Mouse (Mus musculus) midbrain, embryonic 12.5 days (tissue): Measurements from ENCODE around the gene Epor. TPM values are rescaled to one million over a fixed set of nuclear protein-coding genes. Genes with fewer than 3 reads are reported as not detected.

ENCODE experiments used
- ATAC-seq: fragments of 200-750 bp; cut with Nextera tagmentation; 2 replicates; pipeline ENCODE4 v1.8.0; 2017; ENCODE audit warnings: low read depth, moderate TSS enrichment, moderate library complexity; ENCODE audit not compliant: low FRiP score
- H3K27ac ChIP-seq: fragments of 300-500 bp; sonication (generic); replicated peaks from 2 replicates; pipeline ENCODE4 v1.5.1; 2016; ENCODE audit warnings: mild to moderate bottlenecking
- H3K27me3 ChIP-seq: fragments of 300-500 bp; sonication (generic); 2 replicates; pipeline ENCODE4 v1.6.1; 2016; ENCODE audit warnings: mild to moderate bottlenecking
- H3K36me3 ChIP-seq: fragments of 300-500 bp; sonication (generic); 2 replicates; pipeline ENCODE4 v1.6.1; 2016
- H3K4me1 ChIP-seq: fragments of 300-500 bp; sonication (generic); 2 replicates; pipeline ENCODE4 v1.6.1; 2016
- H3K4me2 ChIP-seq: fragments of 300-500 bp; sonication (generic); replicated peaks from 2 replicates; pipeline ENCODE4 v1.6.1; 2016; ENCODE audit warnings: mild to moderate bottlenecking, moderate library complexity
- H3K4me3 ChIP-seq: fragments of 300-500 bp; sonication (generic); 2 replicates; pipeline ENCODE4 v1.5.1; 2016; ENCODE audit warnings: mild to moderate bottlenecking
- H3K9ac ChIP-seq: fragments of 300-500 bp; sonication (generic); replicated peaks from 2 replicates; pipeline ENCODE4 v1.6.1; 2016; ENCODE audit warnings: mild to moderate bottlenecking, moderate library complexity
- H3K9me3 ChIP-seq: fragments of 300-500 bp; sonication (generic); 2 replicates; pipeline ENCODE4 v1.6.1; 2016; ENCODE audit warnings: mild to moderate bottlenecking
- WGBS: fragments of 180-500 bp; shearing (Covaris S2); methylation state at CpG from one replicate; pipeline ENCODE4 v1.1.7; 2016; 5-methylcytosine and 5-hydroxymethylcytosine counted together
- polyA plus RNA-seq: library from polyadenylated mRNA; unstranded; fragments of >200 nt; fragmentation: Nextera tagmentation; extraction: Ambion mirVana; gene quantifications from 2 replicates; pipeline ENCODE4 v1.2.1, GENCODE M21; 2016

Gene Epor
- polyA plus RNA-seq, 1 experiment from 2014 or later, result 3.0 TPM

DNA sequence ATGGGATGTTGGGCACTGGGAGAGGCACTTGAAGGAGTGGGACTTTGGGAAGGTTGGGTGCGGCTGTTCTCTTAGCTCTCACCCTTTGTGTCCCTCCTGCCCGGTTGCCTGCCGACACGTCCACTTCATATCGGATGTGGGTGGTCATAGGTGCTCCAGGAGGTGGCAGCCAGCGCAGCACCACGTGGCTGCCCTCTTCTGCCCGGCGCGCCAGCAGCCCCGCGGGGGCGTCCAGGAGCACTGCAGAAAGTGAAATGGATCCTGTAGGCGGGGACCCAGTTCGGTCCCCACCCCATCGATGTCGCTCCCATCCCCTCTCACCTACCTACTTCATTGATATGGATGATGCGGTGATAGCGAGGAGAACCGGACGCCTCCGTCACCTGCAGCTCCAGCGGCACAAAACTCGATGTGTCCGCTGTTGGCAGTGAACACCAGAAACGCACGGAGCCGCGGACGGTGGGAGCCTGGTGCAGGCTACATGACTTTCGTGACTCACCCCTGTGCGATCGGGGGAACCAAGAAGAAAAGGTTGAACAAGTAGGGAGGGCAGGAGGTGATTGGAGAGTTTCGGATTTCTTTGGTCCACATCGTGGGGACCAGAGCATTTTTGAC is 1.8 kb downstream of the Epor start:
- Histone ChIP-seq H3K9ac (no peak overlapping the region; the same call in 1 of the 2 replicates), H3K9me3 (no peaks in the 10 kb centered on the region), H3K27ac (no peak overlapping the region), H3K4me2 (peak overlapping the region; percentile 63), H3K4me1 (peaks cover 31% of the 10 kb centered on the region), H3K36me3 (no peaks in the 10 kb centered on the region), H3K27me3 (peaks cover 59% of the 10 kb centered on the region), H3K4me3 (peak overlapping the region; percentile 39)
- no peak for ATAC-seq
- WGBS, result 1% methylated on average over 35 of the region's 35 CpGs

DNA sequence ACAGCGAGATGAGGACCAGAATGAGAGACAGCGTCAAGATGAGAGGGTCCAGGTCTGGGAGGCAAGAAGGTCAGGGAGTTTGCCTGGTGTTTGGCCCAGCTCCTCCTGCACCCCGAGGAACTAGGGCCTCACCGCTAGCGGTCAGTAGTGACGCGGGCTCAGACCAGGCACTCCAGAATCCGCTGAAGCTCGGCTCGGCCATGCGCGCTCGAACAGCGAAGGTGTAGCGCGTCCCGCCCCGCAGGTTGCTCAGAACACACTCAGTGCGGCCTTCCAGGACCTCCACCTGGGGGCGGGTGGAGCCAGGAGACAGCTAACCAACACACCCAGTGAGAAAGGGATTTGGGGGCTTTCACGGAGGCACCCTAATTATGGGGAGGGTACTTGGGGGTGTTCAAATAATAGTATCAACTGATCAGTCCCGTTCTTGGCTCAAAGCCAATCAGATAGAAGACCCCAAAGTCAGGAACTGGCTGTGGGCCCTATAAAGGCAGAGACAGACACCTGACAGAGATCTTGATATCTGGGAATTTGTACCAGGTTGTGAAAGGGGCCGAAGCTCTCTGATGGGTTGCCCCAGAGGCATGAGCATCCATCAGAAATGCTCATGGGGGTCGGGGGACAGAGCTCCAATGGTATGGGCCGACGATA is 2.6 kb downstream of the Epor start:
- no peaks in the 10 kb centered on the region for H3K9me3 ChIP-seq
- H3K4me2 ChIP-seq, result no peak overlapping the region
- H3K27me3 ChIP-seq, result peaks cover 55% of the 10 kb centered on the region
- H3K4me1 ChIP-seq, result peaks cover 34% of the 10 kb centered on the region
- H3K27ac ChIP-seq, result no peak overlapping the region
- peak overlapping the region; percentile 39; the same call in 1 of the 2 replicates for H3K4me3 ChIP-seq
- WGBS, result 8% methylated on average over 26 of the region's 26 CpGs
- ATAC-seq, result no peak
- H3K36me3 ChIP-seq, result no peaks in the 10 kb centered on the region
- H3K9ac ChIP-seq, result 0 out of 2 replicates have a peak overlapping the region, but pooled peaks have one; percentile 6

DNA sequence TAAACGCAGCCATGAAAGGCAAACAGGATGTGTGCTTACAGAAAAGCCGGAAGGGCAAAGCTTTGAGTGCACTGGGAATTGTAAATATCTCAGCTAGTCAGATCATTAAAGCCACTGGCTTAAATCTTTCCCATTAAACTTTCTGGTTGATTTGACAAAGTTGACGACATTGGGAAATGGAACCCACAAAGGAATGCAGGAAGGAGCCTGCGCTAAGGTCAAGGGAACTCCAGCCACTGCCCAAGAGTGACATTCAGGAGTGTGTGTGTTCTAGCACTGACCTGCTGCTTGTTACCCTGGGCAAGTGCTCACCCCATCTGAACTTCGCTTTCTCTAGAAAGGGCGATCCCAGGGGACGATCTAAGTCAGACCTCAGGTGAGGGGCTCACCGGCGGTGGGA is 3.2 kb downstream of the Epor start:
- Histone ChIP-seq H3K9ac (no peak overlapping the region), H3K9me3 (no peaks in the 10 kb centered on the region), H3K4me3 (no peak overlapping the region), H3K27ac (no peak overlapping the region), H3K36me3 (no peaks in the 10 kb centered on the region), H3K4me2 (no peak overlapping the region), H3K27me3 (peaks cover 55% of the 10 kb centered on the region), H3K4me1 (peaks cover 34% of the 10 kb centered on the region)
- WGBS, result 51% methylated on average over 9 of the region's 9 CpGs
- ATAC-seq, result no peak

DNA sequence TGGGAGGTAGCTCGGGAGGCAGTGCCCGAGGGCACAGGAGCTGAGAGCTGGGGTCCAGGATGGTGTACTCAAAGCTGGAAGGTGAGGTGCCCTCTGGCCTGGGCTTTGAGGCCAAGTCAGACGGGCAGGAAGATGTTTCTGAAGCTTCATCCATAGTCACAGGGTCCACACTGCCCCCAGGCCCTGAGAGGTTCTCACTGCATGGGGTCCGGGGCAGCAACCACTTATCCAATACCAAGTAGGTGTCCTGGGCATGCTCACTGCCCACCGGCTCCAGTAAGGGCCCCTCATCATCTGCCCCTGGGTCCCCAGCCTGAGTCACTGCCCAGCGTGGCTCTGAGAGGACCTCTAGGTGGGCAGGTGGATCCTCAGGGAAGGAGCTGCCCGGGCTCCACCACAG is 4.1 kb downstream of the Epor start:
- Histone ChIP-seq H3K27me3 (peaks cover 55% of the 10 kb centered on the region), H3K27ac (no peak overlapping the region), H3K4me1 (peaks cover 38% of the 10 kb centered on the region), H3K36me3 (no peaks in the 10 kb centered on the region), H3K9me3 (no peaks in the 10 kb centered on the region), H3K4me3 (no peak overlapping the region), H3K4me2 (no peak overlapping the region), H3K9ac (no peak overlapping the region)
- no peak for ATAC-seq
- 96% methylated on average over 7 of the region's 7 CpGs for WGBS

DNA sequence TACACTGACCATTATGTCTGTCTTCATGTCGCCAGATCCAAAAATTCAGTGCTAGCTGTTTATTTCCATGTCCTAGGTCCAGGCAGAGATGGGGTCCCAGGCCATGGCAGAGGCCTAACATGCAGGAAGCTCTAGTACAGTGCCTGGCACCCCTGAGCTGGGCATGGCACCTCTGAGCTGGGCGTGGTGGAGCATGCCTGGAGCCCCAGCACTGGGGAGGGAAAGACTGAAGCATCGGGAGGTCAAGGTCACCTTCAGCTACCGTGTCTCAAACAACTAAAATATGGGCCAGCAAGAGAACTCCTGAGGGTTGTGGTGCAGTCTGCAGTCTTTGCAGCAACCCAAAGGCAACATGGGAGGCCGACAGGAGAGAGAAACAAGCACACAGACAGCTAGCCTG is 4.9 kb downstream of the Epor start:
- no peak for ATAC-seq
- Histone ChIP-seq H3K4me3 (no peak overlapping the region), H3K9me3 (no peaks in the 10 kb centered on the region), H3K4me2 (no peak overlapping the region), H3K27ac (no peak overlapping the region), H3K27me3 (peaks cover 46% of the 10 kb centered on the region), H3K36me3 (no peaks in the 10 kb centered on the region), H3K4me1 (peaks cover 43% of the 10 kb centered on the region), H3K9ac (no peak overlapping the region)
- 91% methylated on average over 5 of the region's 5 CpGs for WGBS

DNA sequence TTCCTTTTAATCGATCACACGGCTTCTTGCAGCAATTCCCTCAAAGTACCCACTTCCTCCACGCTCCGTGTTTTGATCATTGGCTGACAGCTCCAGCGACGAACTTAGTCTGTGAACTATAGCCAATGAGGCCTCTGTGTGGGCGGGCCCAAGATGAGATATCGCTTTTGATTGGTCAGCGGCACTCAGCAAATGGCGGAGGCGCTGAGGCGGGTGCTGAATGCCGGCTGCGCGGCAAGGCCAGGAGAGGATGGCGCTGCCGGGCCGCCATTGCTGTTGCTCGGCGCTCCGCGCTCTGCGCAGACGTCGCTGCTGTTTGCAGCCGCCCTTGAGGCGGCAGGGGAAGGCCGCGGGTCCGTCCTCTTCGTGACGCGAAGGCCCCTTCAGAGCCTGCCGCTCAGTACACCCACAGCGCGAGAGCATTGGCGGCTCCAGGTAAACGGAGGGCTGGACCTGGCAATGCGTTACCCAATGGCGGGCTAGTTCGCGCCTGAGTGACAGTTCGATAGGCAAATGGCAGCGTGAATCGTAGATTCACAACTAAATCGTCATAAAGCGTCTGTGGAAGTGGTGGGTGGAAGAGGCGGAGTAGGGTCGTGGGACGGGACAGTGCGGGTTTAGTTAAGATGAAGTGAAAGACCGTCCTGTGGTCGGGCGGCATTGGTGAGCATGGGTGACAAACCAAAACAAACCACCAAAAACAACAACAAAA is 7.6 kb downstream of the Epor start, which contains the start of gene Swsap1:
Swsap1 (plus strand) TSS at position 186 of the 712 bp plus-strand sequence.
- H3K4me1 ChIP-seq, result peaks cover 24% of the 10 kb centered on the region
- H3K27me3 ChIP-seq, result peaks cover 19% of the 10 kb centered on the region
- peak; percentile 99 for ATAC-seq
- H3K27ac ChIP-seq, result peak within 1 kb of the TSS; percentile 93
- H3K4me2 ChIP-seq, result peak within 1 kb of the TSS; percentile 65
- under 1% methylated on average over 50 of the region's 54 CpGs for WGBS
- H3K9ac ChIP-seq, result peak within 1 kb of the TSS; percentile 81
- no peaks in the 10 kb centered on the region for H3K9me3 ChIP-seq
- peak within 1 kb of the TSS; percentile 74 for H3K4me3 ChIP-seq
- H3K36me3 ChIP-seq, result no peaks in the 10 kb centered on the region

DNA sequence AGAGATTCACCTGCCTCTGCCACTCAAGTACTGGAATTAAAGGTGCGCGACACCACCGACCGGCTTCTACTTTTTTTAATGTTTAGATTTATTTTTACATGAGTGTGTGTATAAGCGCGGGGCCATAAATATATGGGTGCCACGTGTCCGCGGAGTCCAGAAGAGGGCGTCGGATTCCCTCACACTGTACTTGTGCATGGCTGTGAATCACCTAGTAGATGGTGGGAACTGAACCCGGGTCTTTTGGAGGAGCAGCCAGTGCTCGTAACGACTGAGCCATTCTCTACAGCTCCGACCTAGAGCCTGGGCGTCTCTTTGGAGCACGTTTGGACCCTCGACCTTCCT is 8.1 kb downstream of the Epor start:
- Histone ChIP-seq H3K9ac (peak overlapping the region; percentile 25; the same call in 1 of the 2 replicates), H3K4me1 (peaks cover 21% of the 10 kb centered on the region), H3K4me3 (peak overlapping the region; percentile 74), H3K27ac (peak overlapping the region; percentile 76), H3K4me2 (peak overlapping the region; percentile 65), H3K9me3 (no peaks in the 10 kb centered on the region), H3K36me3 (no peaks in the 10 kb centered on the region), H3K27me3 (peaks cover 14% of the 10 kb centered on the region)
- ATAC-seq, result peak; percentile 42
- 2% methylated on average over 18 of the region's 18 CpGs for WGBS

DNA sequence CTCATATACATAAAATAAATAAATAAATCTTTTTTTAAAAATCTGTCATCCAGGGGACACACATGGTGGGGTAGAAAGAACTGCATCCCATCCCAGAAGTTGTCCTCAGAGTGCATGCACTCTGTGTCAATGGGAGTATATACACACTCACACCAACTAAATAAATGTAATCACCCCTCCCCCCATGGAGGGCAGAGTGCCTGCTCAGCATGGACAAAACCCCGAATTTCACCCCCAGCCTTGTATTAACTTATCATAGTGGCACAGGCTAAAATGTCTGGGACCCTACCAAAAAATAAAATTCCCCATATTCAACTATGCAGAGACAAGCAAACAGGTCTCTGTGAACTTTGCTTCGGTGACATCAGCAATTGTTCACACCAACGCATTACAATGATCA is 8.7 kb downstream of the Epor start:
- Histone ChIP-seq H3K9ac (no peak overlapping the region), H3K27ac (no peak overlapping the region), H3K27me3 (peaks cover 11% of the 10 kb centered on the region), H3K4me1 (peaks cover 21% of the 10 kb centered on the region), H3K9me3 (no peaks in the 10 kb centered on the region), H3K4me3 (no peak overlapping the region), H3K36me3 (no peaks in the 10 kb centered on the region), H3K4me2 (peak overlapping the region; percentile 65)
- ATAC-seq, result no peak
- 78% methylated on average over 3 of the region's 3 CpGs for WGBS

DNA sequence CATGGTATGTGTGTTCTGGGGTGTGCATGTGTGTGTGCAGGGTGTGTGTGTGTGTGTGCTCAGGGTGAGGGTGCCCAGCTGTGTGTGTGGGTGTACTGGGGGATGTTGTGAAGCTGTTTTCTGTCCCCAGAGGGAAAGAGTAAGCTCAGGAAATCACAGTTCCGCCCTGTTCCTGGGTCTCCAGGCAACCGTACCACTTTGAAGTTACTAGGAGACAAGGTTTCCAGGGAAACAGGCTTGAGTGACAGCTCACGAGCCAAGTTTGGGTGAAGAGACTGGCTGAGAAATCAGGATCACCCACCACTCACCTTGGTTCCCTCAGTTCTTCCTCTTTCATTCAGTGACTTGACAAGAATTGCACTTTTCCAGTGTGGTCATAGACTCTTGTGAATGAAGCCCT is 9.7 kb downstream of the Epor start:
- 0 out of 2 replicates have a peak overlapping the region, but pooled peaks have one; percentile 6 for H3K4me2 ChIP-seq
- no peaks in the 10 kb centered on the region for H3K36me3 ChIP-seq
- peak overlapping the region; percentile 27; the same call in 1 of the 2 replicates for H3K27ac ChIP-seq
- H3K9ac ChIP-seq, result 0 out of 2 replicates have a peak overlapping the region, but pooled peaks have one; percentile 1
- no peaks in the 10 kb centered on the region for H3K9me3 ChIP-seq
- H3K4me3 ChIP-seq, result no peak overlapping the region
- peaks cover 13% of the 10 kb centered on the region for H3K27me3 ChIP-seq
- H3K4me1 ChIP-seq, result peaks cover 21% of the 10 kb centered on the region
- WGBS, result 2% methylated on average over 3 of the region's 3 CpGs
- no peak for ATAC-seq

DNA sequence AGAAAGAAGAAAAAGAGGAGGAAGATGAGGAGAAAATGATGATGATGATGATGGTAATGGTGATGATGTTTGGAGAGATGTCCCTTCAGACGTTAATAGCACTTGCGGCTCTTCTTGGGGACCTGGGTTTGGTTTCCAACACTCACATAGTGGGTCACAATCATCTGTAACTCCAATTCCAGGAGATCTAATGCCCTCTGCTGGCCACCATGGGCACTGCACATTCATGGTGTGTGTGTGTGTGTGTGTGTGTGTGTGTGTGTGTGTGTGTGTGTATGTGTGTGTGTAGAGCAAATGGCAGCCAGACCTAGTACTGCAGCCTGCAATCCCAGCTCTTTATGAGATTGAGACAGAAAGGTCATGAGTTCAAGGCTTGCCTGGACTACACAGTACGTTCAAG is 11.3 kb downstream of the Epor start:
- H3K4me1 ChIP-seq, result peaks cover 29% of the 10 kb centered on the region
- 74% methylated on average over 3 of the region's 3 CpGs for WGBS

DNA sequence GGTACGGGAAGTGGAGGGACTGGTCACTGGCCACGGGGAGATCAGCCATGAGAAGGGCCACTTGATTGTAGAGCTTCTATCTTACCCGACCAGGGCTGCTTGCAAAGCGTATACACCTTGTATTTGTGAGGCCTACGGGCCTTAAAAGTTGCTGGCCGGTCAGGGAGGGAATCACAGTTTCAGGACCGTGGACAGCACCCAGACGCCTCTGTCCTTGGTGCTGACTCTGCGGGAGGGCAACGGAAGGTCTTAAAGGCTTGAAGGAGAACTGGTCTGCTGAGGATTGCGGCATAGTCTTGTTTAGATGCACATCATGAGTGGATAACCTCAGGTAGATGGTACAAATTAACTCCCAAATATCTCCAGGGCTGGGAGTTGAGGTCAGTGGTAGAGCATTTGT is 13.0 kb downstream of the Epor start:
- ATAC-seq, result no peak
- H3K27ac ChIP-seq, result no peak overlapping the region
- peaks cover 28% of the 10 kb centered on the region for H3K27me3 ChIP-seq
- 20% methylated on average over 11 of the region's 11 CpGs for WGBS
- H3K4me1 ChIP-seq, result peaks cover 23% of the 10 kb centered on the region
- 0 out of 2 replicates have a peak, but pooled peaks cover 3% of the 10 kb centered on the region for H3K36me3 ChIP-seq
- H3K4me2 ChIP-seq, result no peak overlapping the region
- H3K9me3 ChIP-seq, result no peaks in the 10 kb centered on the region
- no peak overlapping the region for H3K4me3 ChIP-seq
- no peak overlapping the region for H3K9ac ChIP-seq

More for the DNA sequence above, 11.3 kb downstream of the Epor start:
- H3K27ac ChIP-seq, result no peak overlapping the region
- ATAC-seq, result no peak
- no peak overlapping the region for H3K4me2 ChIP-seq
- no peak overlapping the region for H3K9ac ChIP-seq
- H3K4me3 ChIP-seq, result no peak overlapping the region
- H3K27me3 ChIP-seq, result peaks cover 28% of the 10 kb centered on the region
- H3K36me3 ChIP-seq, result no peaks in the 10 kb centered on the region
- H3K9me3 ChIP-seq, result no peaks in the 10 kb centered on the region

DNA sequence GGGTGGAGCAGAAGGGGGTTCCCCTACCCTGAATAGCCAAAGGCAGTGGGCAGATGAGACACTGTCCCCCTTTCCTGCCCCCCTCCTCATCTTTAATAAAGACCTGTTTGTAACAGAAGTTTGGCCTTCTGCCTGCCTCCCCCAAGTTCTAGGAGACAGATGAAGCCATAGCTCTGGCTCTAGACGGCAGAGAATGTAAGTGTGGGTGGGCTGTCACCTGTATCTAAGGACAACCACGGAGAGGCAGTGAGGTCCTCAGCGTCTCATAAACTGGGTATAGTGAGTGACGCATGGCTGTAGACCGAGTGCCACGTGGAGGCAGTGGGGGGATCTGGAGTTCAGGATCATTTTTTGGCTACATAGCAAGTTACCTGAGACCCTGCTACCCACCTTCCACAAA is 14.5 kb downstream of the Epor start:
- Histone ChIP-seq H3K9ac (no peak overlapping the region), H3K27me3 (peaks cover 36% of the 10 kb centered on the region), H3K9me3 (no peaks in the 10 kb centered on the region), H3K27ac (no peak overlapping the region), H3K4me3 (no peak overlapping the region), H3K4me2 (no peak overlapping the region), H3K4me1 (peaks cover 16% of the 10 kb centered on the region), H3K36me3 (0 out of 2 replicates have a peak, but pooled peaks cover 3% of the 10 kb centered on the region)
- no peak for ATAC-seq
- 72% methylated on average over 6 of the region's 6 CpGs for WGBS
